Mouse (Mus musculus) heart, postnatal 14 days (tissue): ENCODE measurements around the gene Ecm2. TPM values are rescaled to one million over a fixed set of nuclear protein-coding genes. Genes with fewer than 3 reads are reported as not detected.

Experiments used
- DNase-seq, 2 experiments: peaks; one replicate each; pipeline ENCODE4 v3.0.0; 2021 to 2022
- intact Hi-C: fragments of 180-260 bp; cut with DNase I; formaldehyde crosslinking; loops from one replicate; pipeline ENCODE4 v1.15.1; 2025
- total RNA-seq, 2 experiments: library from RNA; stranded (reverse); gene quantifications; 2 replicates each; pipeline ENCODE4 v1.2.3; 2021

Gene Ecm2
- total RNA-seq, 2 experiments from 2014 or later: 16.4 to 19.1 TPM

DNA sequence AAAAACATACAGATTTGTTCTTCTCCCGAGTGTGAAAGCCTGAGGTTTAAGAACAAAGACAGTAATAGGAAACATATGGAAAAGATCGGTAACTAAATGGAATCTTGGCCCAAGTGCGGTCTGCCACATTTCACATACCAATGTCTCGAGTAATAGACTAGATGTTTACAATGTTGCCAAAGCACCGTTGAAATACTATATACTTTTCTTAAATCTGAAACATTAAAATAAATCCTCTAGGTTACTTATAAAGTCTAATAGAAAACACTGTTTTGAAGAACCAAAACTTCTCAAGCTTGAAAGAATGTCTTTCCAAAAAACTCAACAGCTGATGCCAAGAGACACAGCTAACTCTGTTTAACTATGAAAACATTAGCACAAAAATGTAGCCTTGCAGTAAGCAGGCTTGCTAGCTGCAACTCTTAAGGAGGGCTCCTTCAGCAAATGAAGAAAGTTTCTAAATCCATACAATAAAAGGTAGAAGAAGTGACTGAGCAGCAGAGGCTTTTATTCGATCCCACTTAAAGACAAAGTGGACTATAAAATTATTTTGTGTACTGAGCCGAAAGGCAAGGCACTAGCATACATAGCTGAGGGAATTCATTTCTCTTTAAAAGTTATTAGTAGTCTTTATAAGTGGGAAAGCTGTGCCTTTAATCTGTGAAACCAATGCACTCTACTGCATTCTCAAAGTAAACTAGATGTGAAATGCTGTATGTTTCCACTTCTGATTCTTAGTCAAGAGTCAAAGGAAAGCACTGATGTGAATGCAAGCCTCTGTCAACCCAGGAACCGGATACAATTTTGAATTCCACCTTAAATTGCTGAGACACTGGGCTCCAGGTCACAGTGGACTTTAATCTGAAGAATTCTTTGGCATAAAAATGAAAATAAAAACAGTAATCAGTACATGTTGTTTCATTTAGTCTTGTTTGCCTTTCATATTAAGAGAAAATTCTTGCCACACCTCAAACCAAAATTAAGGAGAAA, 77.2 kb downstream of the Ecm2 start, which contains the start of gene Omd:
Omd (plus strand) TSS at position 922 of the 990 bp plus-strand sequence.
- DNase-seq: peak in 1 of 2 experiments; percentile 8
- intact Hi-C loops: loop anchor here (5.0 kb wide), 1 partner anchor 35 kb away; no protein-coding TSS in a partner anchor

Other genes starting within 250 kb of the Ecm2 start
- gene Fgd3, start 184.5 kb upstream of the Ecm2 start, total RNA-seq: 1 to 10 TPM in 1 of 2 experiments, under 1 TPM in 1; 0.79 to 1.5 TPM
- gene Bicd2, start 163.2 kb upstream of the Ecm2 start, total RNA-seq: 10 to 100 TPM; 72.1 to 77.7 TPM
- gene Ippk, start 83.6 kb upstream of the Ecm2 start, total RNA-seq: 1 to 10 TPM; 7.1 to 7.4 TPM
- 1 to 10 TPM; 1.2 to 1.4 TPM for gene Tes3-ps, start 11.5 kb upstream of the Ecm2 start, total RNA-seq
- gene Aspn, start 39.6 kb downstream of the Ecm2 start, total RNA-seq: 10 to 100 TPM; 73.3 to 74.1 TPM
- 1 to 10 TPM; 1.9 to 2.6 TPM for gene Omd, start 77.7 kb downstream of the Ecm2 start, total RNA-seq
- gene Ogn, start 103.2 kb downstream of the Ecm2 start, total RNA-seq: 10 to 100 TPM; 77.8 to 82.5 TPM
- gene Cenpp, start 148.0 kb downstream of the Ecm2 start, total RNA-seq: 1 to 10 TPM; 2.5 to 3.2 TPM
- 10 to 100 TPM; 11.1 to 17.2 TPM for gene Nol8, start 148.3 kb downstream of the Ecm2 start, total RNA-seq
- gene Iars, start 177.3 kb downstream of the Ecm2 start, total RNA-seq: 10 to 100 TPM; 54.4 to 61.1 TPM